Mouse (Mus musculus) kidney, adult 11 months (tissue): ENCODE measurements at regions not wholly inside any gene's neighbourhood (a gene's known extent, or its start where the extent isn't known, plus 50 kb on each side); places are given as distances from the start of the nearest gene placed in this dataset.

Source experiments
- DNase-seq: peaks from one replicate; pipeline ENCODE4 v3.0.0; 2022

- DNase-seq = no peak
Measured at GRCm38 (mm10) chr3:35387386-35387785, 366.5 kb upstream of the Atp11b start.

DNA sequence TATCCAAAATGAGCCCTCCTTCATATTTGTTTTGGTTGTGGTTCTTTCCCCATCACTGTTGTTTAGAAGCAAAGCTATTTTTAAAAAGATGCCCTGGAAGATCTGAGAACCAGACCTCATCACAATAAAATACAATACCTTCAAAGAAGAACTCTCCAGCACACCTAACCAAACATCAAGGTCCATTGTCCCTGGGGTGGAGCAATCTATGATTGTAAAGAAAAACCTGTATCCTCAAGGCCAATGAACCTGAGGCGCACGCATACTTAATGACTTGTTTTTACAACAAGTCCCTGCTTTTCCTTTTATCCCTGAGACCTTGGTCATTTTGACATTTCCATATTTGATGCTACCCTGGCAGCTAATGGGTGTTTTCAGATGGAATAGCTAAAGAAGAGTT is 361.2 kb upstream of the Atp11b start:
- no peak for DNase-seq

DNA sequence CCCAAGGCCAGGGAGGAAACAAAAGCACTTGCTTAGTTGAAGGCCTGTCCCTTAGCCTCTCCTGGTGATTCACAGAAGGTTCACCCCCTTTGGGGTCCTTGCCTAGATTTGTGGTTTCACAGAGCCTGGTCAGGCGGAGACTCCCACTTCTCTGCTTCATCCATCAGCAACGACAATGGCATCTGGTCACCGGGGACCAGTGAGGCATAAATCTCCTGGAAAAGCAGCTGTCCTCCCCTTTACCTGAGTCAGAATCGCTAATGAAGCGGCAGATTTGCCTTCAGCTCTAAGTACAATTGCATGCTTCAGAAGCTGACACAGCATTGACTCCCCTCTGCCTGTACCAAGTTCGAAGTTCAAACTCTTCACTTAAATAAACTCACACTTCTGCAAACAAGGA is 353.7 kb upstream of the Atp11b start:
- no peak for DNase-seq

DNA sequence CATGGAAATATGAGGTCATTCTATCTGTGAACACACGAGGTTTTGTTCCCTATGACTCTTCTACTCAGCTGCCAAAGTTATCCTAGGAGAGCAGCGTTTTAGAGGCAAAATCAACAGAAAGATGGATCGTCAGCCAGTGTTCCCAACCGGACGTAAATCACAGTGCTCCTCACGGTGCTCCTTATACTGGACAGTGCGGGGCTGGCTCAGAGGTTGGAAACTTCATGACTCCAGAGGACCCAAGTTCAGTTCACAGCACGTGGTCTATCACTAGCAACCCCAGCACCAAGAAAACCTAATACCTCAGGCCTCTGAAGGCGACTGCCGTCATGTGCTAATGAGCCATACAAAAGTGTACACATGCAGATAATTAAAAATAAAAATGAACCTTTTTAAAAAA is 351.2 kb upstream of the Atp11b start:
- no peak for DNase-seq

GRCm38 (mm10) chr3:35403952-35404351 is 350.0 kb upstream of the Atp11b start:
- no peak for DNase-seq

DNA sequence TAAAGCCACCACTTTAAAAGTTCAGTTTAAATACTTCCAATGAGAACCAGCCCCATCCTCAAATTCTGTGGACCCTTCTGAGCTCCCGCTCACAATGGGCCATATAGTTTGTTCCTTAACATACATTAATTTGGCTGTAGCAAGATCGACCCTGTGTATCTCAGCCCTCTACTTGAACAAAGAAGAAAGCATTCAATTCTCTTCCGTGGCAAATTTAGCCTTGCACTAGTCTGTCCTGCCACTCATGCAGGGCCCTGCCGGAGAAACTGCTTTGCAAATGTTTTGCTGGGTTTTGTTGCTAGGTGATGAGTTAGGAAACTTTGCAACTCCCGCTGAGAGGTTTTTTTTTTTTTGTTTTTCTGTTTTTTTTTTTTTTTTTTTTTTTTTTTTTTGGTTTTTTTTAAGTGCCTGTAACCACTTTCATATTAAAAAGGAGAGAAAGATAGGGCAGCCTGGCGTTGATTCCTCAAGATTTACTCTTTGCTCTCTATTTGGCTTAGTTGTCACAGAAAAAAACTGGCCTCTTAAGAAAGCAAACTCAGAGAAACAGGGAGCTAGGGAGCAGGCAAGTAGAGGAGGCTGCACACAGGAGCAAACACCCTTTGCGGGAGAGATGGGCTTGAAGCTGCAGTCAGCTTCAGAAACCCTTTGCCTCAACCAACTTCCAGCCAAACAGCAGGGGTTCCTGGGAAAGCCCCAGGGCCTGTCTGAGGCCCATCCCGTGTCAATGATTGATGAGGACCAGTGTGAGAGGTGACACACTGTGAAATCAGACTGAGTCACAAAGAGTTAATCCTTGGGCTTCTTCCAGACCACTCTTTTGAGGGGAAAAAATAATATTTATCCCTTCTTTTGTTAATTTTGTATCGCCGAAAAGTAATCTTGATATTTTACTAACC is 349.2 kb upstream of the Atp11b start:
- no peak for DNase-seq

GRCm38 (mm10) chr3:35405621-35406079 is 348.3 kb upstream of the Atp11b start:
- no peak for DNase-seq

DNA sequence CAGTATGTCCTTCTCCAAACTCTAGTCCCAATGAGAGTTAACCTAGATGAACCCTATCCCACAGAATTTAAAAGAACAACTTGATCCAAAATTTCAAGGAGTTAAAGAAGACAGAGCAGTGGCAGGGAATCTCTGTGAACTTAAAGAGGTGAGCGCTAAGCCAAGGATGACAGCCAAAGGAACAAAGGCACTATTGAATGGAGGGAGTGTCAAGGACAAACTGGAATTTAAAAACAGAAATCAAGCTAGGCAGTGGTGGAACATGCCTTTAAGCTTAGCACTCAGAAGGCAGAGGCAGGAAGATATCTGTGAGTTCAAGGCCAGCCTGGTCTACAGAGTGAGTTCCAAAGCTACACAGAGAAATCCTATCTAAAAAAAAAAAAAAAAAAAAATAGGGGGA is 316.2 kb upstream of the Atp11b start:
- no peak for DNase-seq

GRCm38 (mm10) chr3:35462858-35463257 is 291.0 kb upstream of the Atp11b start:
- no peak for DNase-seq

GRCm38 (mm10) chr3:35464212-35464911 is 289.5 kb upstream of the Atp11b start:
- no peak for DNase-seq

DNA sequence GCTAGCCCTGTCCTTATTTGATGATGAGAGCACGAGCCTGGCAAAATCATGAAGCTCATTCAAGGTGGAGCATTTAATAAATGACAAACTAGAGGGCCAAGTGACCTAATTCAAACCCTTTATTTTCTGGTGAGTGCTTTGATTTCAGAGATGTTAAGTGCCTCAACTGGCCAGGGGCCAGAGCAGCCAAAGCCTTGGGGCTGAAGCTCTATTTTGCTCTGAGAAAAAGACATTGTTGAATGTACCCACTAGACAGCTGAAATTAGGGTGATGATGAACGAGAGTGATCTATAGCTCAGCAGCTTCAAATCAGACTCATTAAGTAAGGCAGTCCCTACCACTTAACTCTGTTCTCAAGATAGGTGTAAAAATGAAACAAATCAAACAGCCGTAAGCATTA is 287.9 kb upstream of the Atp11b start:
- no peak for DNase-seq

GRCm38 (mm10) chr3:35473351-35473750 is 280.6 kb upstream of the Atp11b start:
- DNase-seq = no peak

- no peak for DNase-seq
Measured at GRCm38 (mm10) chr3:35474361-35474760, 279.5 kb upstream of the Atp11b start.

DNA sequence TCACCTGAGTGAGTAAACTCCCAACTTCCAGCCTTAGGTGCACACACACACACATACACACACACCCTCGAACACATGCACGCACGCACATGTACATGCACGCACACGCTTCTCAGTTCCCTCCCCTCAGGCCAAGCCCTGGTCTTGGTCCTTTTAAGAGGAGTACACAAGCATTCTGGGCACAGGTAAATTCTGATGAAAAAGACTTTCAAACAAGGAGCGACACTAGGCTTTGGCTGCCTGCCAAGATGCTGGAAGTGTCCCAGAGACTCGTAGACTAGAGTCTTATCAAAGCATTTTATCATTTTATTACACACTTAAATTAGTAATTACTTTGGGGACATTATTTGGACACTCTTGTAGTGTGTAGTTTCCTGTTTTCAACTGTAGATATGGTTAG is 278.6 kb upstream of the Atp11b start:
- no peak for DNase-seq

GRCm38 (mm10) chr3:35480714-35481695 is 272.9 kb upstream of the Atp11b start:
- DNase-seq = no peak

GRCm38 (mm10) chr3:35481841-35482240 is 272.1 kb upstream of the Atp11b start:
- no peak for DNase-seq

DNA sequence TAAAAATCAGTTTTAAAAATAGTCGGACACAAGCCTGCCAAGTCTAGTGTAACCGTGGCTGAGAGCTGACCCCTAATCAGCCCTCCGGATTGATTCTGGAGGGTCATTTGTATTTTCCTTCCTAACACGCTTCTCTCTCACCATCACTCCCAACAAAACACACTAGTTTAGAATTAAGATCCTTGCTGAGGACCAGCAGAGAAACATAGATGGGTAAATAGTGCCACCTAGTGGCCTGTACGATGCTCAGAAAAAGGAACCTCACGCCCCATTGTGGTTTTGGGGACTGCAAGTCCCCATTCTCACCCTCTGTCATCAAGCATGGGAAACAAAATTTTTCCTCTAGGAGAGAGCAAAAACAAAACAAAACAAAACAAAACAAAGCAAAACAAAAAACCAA is 271.6 kb upstream of the Atp11b start:
- no peak for DNase-seq

DNA sequence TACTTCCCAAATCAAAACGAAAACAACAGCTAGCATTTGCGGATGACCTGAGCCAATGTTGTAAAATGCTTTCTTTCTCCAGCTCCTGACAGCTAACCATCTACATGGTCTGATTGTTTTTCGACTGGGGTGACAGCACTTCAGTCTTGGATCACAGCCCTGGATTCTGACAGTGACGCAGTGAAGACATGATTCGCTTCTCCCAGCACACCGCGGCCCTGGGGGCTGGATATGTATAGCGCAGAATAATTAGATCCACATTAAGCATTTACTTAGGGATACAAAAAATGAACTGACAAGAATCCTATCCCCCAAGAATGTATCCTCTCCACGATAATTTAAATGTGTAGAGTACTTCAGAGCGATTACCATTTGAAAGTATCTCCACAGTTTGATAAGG is 271.1 kb upstream of the Atp11b start:
- DNase-seq = no peak

DNA sequence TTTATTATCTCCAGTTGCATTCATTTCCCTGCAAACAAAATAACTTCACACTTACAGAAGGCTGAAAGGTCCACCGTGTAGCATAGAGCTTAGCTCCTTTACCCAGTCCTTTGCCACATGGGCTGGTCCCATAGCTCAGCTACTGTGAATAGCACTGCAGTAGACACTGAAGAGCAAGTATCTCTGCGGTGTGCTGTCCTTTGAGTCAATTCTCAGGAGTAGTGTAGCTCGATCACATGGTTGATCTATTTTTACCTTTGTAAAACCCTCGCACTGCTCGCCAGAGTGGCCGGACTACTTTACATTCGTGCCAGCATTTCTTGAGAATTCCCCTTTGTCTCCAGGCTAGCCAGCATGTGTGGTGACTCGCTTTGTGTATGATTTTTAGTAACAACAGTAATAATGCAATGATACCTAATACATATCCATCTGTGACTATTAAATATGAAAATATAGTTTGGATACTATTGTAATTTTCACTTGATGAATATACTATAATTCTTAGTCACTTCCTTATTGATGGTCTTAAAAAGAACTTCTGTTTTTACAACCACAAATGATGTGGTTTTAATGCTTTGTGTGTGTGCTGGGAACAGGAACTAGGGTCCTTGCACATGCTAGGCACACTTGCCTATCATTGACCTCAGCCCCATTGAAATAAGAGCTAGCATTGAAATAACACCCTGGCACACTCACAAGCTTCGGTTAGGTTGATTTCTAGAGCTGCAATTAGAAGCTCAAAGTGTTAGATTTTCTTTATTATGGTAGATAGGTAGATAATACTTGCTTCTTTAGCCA is 257.7 kb upstream of the Atp11b start:
- DNase-seq = no peak

DNA sequence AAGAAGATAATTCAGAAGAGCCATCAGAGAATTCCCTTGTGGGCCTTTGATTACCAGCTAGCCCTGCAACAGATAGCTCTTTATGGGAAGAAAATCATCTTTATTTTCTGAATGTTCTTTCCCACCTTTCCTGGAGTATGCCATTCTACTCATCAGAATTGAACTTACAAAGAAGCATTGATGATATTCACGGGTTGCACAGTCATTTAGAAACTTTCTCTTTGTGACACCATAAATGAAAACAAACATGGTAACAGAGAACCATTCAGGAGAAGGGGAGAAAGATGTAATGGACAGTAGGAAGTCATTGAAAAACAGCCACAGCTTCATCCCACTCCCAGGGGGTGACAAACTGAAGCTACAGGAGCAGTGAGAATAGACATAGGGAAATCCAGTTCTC is 243.6 kb upstream of the Atp11b start:
- no peak for DNase-seq

GRCm38 (mm10) chr3:35516517-35516916 is 237.4 kb upstream of the Atp11b start:
- DNase-seq = no peak

GRCm38 (mm10) chr3:35520131-35520530 is 233.8 kb upstream of the Atp11b start:
- no peak for DNase-seq
